Mouse (Mus musculus): ENCODE measurements around the gene Cldn10.
"Not testable (repeated sequence)": the region's sequence is repeated elsewhere in the genome, so short reads cannot be mapped to it uniquely, and the experiment has no call there.

Cldn10 gene

DNA sequence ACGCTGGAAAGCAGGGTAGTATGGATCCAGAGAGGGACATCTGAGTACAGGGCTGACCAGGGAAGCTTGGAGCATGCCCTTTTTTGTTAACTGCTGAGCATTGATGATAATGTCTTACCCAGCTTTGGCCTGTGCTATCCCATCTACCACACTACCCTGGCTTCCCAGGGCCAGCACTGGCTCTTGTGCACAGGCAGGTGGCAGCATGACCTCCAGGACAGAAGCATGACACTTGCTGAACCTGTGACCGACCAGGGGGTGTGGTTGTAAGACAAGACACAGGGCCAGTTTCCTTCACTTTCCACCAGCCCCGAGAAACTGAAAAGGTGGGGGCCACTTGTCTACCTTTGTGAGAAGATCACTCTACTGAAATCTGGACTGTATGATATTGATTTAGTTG is 5.5 kb upstream of the Cldn10 start:
- no peak for DNase-seq (ENCODE audit: low spot score)

DNA sequence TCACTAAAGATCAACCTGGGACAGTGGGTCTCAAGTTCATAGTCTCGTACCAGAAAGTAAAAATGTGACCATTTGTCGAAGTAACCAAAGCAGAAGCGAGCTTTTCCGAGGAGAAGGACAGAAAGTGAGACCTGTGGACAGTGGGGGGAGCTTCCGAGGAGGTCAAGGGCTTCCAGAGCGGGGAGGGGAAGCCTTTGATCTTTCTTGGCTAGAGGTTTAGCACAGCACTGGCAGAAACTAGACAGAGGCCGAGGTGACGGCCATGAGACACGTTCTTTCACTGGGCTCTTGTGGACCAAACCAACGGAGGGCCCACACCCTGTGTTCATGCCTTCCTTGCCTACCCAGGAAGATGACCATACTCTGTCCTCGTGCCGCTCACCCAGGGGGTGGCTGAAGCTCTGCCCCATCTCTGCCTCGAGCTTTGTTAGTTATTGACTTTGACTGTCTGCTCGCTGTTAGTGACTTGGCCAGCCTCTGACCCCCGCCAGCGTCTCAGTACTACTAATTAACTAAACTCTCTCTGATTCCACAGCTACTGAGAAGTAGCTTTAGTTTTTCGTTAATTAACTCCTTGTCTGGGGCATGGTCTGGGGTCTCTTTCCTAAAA is 4.3 kb upstream of the Cldn10 start:
- DNase-seq (ENCODE audit: low spot score) = no peak

DNA sequence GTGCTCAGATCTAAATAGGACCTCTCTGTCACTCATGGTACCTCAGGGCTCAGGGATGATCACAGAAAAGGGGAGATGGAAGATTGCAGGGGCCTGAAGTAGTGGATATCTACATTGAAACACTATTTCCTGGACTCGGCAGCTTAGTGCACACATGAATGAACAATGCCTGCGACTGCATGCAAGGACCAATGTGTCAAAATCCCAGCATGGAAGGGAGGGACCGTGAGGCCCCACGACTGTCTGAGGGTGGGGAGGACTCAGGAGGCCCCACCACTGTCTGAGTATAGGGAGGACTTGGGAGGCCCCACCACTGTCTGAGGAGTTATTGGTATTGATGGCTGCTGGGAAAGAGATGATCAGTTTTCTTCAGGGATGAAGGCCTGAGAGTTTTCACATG is 2.5 kb downstream of the Cldn10 start:
- no peak for DNase-seq (ENCODE audit: low spot score)

DNA sequence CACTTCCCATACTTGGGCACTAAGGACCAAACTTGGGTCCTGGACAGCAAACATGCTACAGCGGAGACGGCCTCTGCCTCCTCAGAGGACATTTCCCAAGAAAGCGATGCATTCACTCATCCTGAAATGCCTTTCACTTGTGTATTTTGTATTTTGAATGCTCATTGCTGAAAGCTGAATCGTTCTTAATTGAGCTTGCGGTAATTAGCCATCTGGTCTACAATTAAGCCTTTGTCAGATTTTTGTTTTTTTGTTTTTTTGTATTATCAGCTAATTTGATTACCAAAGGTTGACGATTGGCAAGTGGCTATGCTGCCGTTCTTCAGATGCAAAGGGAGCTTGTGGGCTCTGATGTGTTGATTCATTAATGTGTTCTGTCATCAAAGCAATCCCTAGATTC is 5.2 kb downstream of the Cldn10 start:
- no peak for DNase-seq (ENCODE audit: low spot score)

DNA sequence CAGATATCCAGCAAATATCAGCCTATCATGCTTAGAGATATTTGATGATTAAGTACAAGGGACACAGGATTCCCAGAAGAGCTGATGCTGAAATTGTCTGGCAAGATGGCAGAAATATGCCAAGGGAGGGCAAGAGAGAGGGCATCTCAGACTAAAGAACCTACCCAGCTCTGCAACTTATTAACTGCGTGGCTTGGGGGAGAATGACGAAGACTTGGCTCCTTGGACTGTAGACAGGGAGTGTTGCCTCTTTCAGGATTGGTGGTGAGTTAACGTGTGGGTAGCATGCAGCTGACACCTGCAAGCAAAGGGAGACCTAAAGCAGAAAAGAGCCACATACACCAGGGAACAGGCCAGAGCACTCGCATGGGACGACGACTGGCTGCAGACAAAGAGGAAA is 5.7 kb downstream of the Cldn10 start:
- DNase-seq (ENCODE audit: low spot score) = no peak

DNA sequence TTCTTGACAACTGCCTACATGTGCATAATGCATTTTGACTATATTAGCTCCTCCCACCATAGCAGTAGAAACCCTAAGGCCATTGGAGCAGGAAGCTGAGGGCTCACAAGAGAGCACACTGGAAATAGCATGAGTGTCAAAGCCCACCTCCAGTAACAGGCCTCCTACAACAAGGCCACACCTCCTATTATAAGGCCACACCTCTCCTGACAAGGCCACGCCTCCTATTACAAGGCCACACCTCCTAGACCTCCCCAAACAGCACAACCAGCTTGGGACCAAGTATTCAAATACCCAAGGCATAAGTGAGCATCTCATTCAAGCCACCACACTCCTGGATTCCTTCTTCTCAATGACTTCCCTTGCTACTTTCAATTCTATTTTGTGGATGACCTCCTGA is 6.5 kb downstream of the Cldn10 start:
- DNase-seq (ENCODE audit: low spot score) = no peak

DNA sequence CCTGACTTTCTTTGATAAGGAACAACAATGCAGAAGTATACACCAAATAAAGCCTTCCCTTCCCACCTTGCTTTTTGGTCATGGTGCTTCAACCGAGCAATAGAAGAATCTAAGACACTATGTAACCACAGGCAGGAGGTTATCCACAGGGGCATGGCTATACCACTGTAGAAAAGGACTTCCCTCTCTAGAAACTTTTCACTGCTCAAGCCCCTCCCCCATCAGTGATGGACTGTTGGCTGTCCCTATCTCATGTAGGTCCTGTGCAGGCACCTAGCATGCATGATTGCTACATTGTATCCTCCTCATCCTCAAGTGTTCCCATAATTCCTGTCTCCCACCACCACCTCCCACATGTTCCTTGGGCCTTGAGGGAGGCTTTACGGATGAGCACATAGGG is 7.2 kb downstream of the Cldn10 start:
- no peak for DNase-seq (ENCODE audit: low spot score)

DNA sequence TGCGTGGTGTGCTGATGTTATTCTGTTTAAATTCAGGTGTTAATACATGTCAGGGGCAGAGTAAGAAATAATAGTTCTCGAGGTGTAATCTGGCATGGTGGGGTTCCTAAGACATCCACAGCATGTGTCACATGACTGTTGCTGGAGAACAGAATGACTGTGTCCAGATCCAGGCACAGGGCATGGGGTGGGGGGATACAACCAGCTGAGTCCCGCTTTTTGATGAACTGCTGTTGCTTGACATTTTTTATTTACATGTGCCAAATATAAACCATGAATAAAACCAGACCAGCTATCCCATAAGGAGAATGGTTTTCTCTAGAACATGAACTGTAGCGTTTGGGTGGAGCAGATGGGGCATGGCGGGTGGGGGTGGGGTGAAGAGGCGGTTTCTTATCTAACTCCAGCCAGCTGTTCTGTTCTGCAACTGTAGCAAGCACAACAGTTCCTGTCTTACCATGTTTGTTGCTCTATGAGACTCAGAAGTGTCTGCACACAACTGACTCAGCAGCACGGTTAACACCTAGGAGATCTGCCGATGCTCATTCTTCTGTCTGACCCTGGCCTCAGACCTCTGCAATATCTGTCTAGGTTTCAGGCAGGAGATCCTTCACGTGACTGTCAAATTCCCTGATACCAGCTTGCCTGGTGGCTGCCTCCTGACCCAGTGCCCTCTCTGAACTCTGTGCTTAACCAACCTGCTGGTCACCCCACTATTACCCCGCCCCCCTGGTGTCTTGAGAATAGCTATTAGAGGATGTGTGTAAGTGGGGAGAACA is 8.4 kb downstream of the Cldn10 start:
- no peak for DNase-seq (ENCODE audit: low spot score)

DNA sequence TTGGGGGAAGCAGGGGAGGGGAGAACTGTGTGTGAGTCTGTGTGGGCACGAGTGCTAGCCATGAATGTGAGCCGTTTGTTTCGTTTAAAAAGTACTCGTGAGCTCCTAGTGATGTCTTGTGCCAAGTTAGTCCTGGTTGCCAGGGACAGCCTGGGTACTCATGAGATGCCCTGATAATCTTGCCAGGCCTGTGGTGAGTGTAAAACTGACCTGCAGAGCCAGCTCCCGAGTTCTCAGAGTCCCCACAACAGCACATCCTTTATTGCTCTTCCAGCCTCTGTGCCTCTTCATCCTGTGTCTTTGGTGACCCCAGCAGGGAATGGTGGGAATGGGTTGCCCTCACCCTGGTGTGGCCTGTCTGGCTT is 9.0 kb downstream of the Cldn10 start:
- DNase-seq (ENCODE audit: low spot score) = no peak

DNA sequence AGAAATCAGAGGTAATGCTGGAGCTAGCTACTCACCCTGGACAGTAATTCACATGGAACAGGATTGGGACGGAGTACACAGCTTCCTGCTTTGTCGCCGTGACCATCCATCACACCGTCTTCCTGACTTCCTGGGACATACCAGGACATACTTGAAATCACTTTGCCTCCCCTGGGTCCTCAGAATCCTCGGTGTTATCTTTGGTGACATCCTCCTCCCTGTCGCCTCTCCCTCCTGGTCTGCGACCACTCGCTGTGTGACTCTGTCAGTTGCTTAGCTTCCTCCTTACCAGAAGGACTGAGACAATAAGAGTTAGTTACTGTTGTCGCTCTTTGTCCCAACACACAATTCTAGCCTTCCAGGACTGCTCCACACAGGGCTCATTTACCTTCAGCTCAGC is 9.6 kb downstream of the Cldn10 start:
- no peak for DNase-seq (ENCODE audit: low spot score)

DNA sequence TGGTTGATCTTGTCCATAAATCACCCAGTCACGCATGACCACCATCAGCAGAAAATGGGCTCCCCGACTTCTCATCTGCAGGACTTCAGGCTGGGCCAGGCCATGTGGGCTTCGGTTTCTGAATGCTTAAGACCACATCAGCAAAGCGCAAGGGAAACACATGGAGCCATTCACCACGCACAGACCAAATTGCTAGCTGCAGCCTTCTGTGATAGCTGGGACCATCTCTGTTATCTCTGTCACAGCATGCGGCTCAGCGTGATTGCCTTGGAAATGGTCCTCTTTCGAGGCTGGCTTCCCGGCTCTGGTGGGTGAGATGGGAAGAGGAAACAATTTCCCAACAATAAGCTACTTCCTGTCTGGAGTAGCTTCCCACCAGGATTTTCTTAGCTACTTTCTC is 12.2 kb downstream of the Cldn10 start:
- DNase-seq (ENCODE audit: low spot score) = no peak

DNA sequence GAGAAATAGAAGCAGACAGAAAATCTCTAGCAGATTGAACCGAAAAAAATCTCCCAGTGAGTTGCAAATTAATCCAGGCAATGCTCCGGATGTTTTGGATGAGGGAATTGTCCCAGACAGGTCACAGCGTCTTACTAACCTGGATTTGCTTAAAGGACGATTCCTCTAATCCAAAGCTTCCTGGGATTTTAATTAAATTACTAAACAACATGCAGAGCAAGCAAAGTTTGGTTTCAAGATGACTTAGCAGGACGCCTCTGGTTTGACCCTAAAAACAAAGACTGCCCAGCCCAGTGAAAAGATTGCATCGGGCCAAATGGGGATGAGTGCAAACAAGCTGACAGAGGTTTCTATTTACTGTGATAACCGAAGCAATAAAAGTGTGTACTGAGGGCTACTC is 16.2 kb downstream of the Cldn10 start:
- no peak for DNase-seq (ENCODE audit: low spot score)

DNA sequence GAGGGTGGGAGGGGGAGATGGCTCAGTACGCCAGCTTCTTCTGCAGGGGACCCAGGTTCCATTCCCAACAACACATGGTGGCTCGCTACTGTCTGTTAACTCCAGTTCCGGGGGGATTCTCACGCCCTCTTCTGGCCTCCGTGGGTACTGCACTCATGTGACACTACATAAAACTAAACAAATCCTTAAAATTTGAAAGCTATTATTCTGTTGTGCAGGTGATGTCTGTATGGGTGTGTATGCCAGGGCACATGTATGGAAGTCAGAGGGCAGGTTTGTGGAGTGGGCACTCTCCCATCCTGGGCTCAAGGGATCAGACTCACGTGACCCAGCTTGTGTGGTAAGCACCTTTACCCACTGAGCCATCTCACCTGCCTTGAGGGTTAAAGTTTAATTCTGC is 16.6 kb downstream of the Cldn10 start:
- DNase-seq (ENCODE audit: low spot score) = no peak

DNA sequence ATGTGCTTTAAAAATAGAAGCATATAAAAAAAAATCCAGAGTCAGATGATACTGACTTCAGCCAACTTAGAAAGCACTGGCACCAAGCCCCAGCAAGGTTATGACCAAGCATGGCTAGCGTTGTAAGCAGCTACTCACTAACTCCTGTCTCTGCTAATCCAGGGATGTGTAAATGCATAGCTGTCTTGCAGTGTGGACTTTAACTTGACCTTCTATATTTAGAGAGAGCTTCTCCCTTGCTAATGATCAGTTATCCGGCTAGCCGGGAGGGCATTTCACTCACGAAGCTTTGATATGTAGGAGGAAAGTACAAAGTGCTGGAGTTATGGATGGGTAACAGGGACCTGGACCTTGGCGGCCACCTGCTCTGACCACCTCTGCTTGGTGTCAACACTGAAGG is 19.9 kb downstream of the Cldn10 start:
- no peak for DNase-seq (ENCODE audit: low spot score)

DNA sequence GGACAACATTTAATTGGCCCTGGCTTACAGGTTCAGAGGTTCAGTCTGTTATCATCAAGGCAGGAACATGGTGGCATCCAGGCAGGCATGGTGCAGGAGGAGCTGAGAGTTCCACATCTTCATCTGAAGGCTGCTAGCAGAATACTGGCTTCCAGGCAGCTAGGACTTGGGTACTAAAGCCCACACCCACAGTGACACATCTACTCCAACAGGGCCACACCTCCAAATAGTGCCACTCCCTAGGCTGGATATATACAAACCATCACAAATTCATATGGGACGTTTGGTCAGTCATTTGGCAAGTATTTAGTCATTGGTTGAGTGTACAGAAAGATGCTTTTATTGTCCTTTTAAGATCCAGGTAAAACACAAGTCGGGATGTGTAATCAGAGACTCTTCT is 20.5 kb downstream of the Cldn10 start:
- DNase-seq (ENCODE audit: low spot score) = not testable (repeated sequence)

DNA sequence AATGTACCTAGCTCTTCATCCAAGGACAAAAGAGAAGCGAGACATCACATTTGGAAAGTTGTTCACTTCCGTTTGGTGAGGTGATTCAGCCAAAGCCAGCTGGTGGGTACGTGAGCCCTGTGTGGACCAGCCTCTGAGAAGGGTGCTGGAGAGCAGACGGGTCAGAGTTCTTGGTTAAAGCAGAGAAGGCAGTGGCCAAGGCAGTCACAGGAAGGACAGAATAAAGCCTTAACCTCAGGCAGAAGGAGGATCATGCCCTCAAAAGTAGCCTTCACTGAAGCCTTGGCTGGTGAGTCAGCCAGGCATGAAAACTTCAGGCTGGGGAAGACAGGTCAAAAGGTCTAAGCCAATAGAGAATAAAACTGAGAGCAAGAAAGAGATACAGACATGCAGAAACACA is 22.0 kb downstream of the Cldn10 start:
- no peak for DNase-seq (ENCODE audit: low spot score)

DNA sequence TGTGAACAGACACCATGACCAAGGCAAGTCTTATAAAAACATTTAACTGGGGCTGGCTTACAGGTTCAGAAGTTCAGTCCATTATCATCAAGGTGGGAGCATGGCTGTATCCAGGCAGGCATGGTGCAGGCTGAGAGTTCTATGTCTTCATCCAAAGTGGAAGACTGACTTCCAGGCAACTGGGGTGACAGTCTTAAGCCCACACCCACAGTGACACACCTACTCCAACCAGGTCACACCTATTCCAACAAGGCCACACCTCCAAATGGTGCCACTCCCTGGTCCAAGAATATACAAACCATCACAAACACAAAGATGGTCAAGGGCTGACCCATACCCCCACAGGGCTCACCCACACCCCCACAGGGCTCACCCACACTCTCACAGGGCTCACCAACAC is 23.5 kb downstream of the Cldn10 start:
- DNase-seq (ENCODE audit: low spot score) = not testable (repeated sequence)

DNA sequence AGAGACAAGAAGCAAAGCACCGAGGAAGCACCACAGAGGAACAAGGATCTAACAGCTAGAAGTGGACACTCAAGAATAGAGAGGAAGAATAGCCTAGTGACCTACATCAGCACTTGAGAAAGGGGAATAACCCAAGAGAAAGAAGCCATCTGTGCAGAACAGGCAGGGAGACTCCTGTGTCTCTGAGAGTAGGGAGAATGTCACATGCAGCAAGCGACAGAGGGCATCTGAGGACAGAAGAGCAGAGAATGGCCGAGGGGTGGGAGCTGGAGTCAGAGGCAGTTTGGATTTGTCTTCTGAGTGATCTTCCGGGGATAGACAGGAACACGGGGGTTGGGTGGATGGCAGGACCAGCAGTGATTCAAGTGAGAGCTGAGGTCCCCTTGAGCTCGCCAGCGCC is 25.4 kb downstream of the Cldn10 start:
- DNase-seq (ENCODE audit: low spot score) = no peak

DNA sequence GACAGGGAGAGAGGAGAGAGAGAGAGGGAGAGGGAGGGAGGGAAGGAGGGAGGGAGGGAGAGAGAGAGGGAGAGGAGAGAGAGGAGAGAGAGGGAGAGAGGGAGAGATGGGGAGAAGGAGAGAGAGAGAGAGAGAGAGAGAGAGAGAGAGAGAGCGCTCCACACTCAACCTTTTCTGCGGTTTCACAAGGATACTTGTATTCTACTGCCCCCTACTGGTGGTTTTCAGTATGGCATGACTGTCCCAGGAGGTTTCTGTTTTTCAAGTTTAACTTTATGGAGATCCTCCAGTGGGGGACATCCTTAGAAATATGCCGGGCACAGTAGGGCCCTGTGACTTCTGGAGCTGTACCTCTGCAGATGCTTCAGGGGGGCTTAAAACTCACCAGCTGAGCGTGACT is 28.8 kb downstream of the Cldn10 start:
- peak; percentile 21 for DNase-seq (ENCODE audit: low spot score)

DNA sequence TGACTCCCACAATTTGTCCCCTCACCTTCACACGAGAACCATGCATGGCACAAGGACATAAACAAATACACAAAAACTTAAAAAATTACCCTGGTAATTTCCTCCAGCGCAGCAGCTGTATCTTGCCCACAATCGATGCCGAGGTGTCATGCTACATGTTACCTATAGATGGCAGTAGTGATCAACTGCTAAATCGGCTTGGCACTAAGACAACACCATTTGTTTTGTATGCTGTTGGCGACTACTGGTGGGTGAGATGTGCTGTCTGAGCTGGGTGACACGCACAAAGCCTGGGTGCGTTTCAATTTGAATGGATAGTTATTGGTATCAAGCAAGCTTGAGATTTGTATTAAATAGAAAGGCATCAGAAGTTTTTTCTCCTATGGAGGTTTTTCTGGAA is 32.4 kb downstream of the Cldn10 start:
- DNase-seq (ENCODE audit: low spot score) = peak; percentile 57

DNA sequence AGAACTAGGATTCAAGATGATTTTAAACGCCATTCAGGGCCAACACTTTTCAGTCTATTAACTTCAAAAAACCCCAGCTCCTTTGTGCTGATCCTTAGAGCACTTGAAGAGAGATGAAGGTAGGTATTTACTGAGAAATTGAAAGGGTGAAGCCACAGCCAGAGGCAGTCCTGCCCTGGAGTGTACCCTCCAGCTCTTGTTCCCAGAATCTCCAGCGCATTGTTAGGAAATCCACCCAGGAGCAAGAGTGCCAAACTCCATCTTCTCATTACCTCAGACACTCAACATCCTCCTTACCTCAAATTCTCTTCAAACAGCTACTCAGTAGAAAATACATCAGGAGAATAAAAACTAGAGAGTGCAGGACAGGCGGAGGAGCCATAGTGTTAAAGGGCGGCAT is 35.1 kb downstream of the Cldn10 start:
- DNase-seq (ENCODE audit: low spot score) = no peak

DNA sequence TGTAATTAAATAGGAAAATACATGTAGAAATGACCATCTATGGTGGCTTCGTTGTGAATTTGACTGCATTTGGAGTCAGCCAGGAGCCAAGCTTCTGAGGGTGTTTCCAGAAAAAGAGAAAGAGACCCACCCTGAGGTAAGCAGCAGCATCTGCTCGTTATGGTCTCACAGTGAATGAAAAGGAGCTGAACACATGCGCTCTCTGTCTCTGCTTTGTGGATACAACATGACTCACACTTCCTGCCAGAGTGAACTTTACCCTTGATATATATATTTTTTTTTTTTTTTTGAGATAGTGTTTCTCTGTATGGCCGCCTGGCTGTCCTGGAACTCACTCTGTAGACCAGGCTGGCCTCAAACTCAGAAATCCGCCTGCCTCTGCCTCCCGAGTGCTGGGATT is 35.6 kb downstream of the Cldn10 start:
- DNase-seq (ENCODE audit: low spot score) = no peak

DNA sequence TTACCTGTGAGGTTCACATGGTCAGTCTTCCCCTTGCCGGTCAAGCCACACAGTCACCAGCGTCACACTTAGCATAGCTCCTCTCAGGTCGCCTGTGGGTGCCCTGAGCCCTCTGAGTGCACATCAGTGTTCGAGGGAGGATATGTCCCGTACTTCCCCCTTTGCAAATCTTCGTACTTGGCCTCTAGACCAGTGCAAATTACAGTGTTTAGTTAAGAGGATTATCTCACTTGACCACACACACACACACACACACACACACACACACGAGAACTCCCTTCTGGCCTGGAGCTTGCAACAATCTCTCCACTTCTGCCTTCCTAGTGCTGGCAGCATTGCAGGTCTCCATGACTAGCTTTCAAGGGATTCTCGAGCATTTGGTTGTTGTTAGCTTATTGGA is 38.6 kb downstream of the Cldn10 start:
- no peak for DNase-seq (ENCODE audit: low spot score)

DNA sequence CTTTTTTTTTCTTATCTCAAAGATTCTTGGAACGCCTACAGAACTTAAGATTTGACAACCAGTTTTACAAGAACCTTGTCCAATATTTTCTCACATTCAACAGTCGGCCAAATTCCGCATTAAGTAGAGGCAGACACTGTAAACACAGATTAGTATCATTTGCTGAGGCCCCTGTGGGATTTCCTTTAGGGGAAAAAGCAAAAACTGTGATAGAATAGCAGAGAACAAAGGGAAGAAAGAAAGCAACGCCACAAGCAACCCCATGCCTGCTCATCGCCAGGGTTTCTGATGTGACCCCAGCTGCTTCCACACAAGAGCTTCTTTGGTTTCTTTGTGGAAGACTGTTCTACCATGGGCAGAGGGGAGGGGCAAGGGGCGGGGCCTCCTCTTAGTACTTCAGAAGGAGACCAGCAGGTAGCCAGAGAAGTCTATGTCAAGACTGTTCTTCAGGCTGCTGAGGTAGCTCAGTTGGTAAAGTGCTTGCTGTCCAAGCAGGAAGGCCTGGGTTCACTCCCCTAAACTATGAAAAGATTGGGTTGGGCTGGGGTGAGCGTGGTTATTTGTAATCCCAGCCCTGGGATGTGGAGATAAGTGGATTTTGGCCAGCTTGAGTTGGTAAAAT is 39.7 kb downstream of the Cldn10 start:
- no peak for DNase-seq (ENCODE audit: low spot score)

Data from left cerebral cortex, adult 11 months (tissue).